Comparison of ENCODE assay signal across 24 mouse cellular contexts in the genomic region with DNA sequence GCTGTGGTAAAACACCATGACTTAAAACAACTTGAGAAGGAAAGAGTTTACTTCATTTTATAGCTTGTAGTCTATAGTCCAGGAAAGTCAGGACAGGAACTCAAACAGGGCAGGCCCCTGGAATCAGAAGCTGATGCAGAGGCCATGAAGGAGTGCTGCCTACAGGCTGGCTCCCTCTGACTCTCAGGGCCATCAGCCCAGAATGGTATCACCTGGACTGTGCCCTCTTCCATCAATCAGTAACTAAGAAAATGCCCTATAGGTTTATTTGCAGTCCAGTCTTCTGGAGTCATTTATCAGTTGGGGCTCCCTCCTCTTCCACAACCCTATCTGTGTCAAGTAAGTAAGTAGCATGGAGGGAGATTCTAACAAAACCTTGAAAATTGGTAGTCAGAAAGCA.
DNase-seq lines count a peak whose midpoint lies in the region; ATAC-seq and TF ChIP-seq lines count a peak whose summit lies in the region.
"Had no signal": no experiment of that assay in that cellular context is flagged by ENCODE, and none has a peak within 500 bp of the region (broad histone marks: within the 10 kb centered on the region; RNA-seq: fewer than 3 reads in every experiment).

No protein-coding gene starts in this region.

- DNase-seq in liver, embryonic 11.5 days (ENCODE audit: low spot score) = no peak
- no peak for DNase-seq in liver
- DNase-seq in cerebellum, postnatal 14 days = no peak
- no peak for DNase-seq in lung, postnatal 0 days (ENCODE audit: low spot score)
- DNase-seq in forebrain, postnatal 0 days = no peak
- DNase-seq: adrenal gland, adult 2 months; adrenal gland, postnatal 10 days; adrenal gland, postnatal 25 days; cerebellum, adult 11-12 months; cerebellum, adult 2 months; cerebellum, adult 9-10 months; cerebellum, postnatal 10 days; cerebellum, postnatal 36 days; embryo, embryonic 11 days had no signal

- no peak overlapping the region for H3K27ac ChIP-seq in liver, embryonic 11.5 days (ENCODE audit: low read depth, low read length)
- H3K27ac ChIP-seq in intestine, embryonic 15.5 days = no peak overlapping the region
- H3K27ac ChIP-seq in intestine, embryonic 16.5 days (ENCODE audit: low read length) = peak overlapping the region; percentile 54
- H3K27ac ChIP-seq in liver, embryonic 16.5 days (ENCODE audit: low read length) = no peak overlapping the region
- no peak overlapping the region for H3K27ac ChIP-seq in lung, postnatal 0 days (ENCODE audit: low read length)
- no peak overlapping the region for H3K27ac ChIP-seq in forebrain, postnatal 0 days (ENCODE audit: low read depth, low read length)
- H3K27ac ChIP-seq: embryonic facial prominence, embryonic 13.5 days; embryonic facial prominence, embryonic 15.5 days; forebrain, embryonic 10.5 days; forebrain, embryonic 12.5 days had no signal

- no peaks in the 10 kb centered on the region for H3K36me3 ChIP-seq in liver, embryonic 11.5 days (ENCODE audit: control insufficient read depth, insufficient read depth, low read length)
- no peaks in the 10 kb centered on the region for H3K36me3 ChIP-seq in intestine, embryonic 15.5 days
- H3K36me3 ChIP-seq in intestine, embryonic 16.5 days (ENCODE audit: control insufficient read depth, insufficient read depth, low read length) = no peaks in the 10 kb centered on the region
- H3K36me3 ChIP-seq in liver, embryonic 16.5 days (ENCODE audit: control insufficient read depth, insufficient read depth) = no peaks in the 10 kb centered on the region
- H3K36me3 ChIP-seq in lung, postnatal 0 days (ENCODE audit: insufficient read depth, low read length) = no peaks in the 10 kb centered on the region
- no peaks in the 10 kb centered on the region for H3K36me3 ChIP-seq in forebrain, postnatal 0 days (ENCODE audit: insufficient read depth)
- H3K36me3 ChIP-seq: embryonic facial prominence, embryonic 13.5 days; embryonic facial prominence, embryonic 15.5 days; forebrain, embryonic 10.5 days; forebrain, embryonic 12.5 days had no signal

- no peak for TF ChIP-seq CTCF in lung, postnatal 0 days (IDR thresholded peaks at IDR 0.05)
- TF ChIP-seq CTCF in forebrain, postnatal 0 days (IDR thresholded peaks at IDR 0.05; ENCODE audit: low read depth) = no peak

- 0 out of 2 replicates have a peak, but pooled peaks have one; percentile 34 for ATAC-seq in liver, embryonic 11.5 days (replicated peaks; ENCODE audit: low FRiP score)
- peak; percentile 98 for ATAC-seq in intestine, embryonic 15.5 days
- ATAC-seq in intestine, embryonic 16.5 days = peak; percentile 98
- ATAC-seq in liver, embryonic 16.5 days (ENCODE audit: low read depth) = peak; percentile 45; the same call in 1 of the 2 replicates
- no peak for ATAC-seq in lung, postnatal 0 days
- ATAC-seq in forebrain, postnatal 0 days = no peak
- ATAC-seq: forebrain, embryonic 14.5 days; forebrain, embryonic 16.5 days had no signal

- H3K9me3 ChIP-seq in liver, embryonic 11.5 days (ENCODE audit: control insufficient read depth, low read length) = no peaks in the 10 kb centered on the region
- H3K9me3 ChIP-seq in intestine, embryonic 15.5 days = no peaks in the 10 kb centered on the region
- no peaks in the 10 kb centered on the region for H3K9me3 ChIP-seq in intestine, embryonic 16.5 days (ENCODE audit: control insufficient read depth, low read length)
- H3K9me3 ChIP-seq in liver, embryonic 16.5 days (replicated peaks; ENCODE audit: control insufficient read depth, low read length) = no peaks in the 10 kb centered on the region
- H3K9me3 ChIP-seq in lung, postnatal 0 days (ENCODE audit: low read length) = no peaks in the 10 kb centered on the region
- no peaks in the 10 kb centered on the region for H3K9me3 ChIP-seq in forebrain, postnatal 0 days (ENCODE audit: low read length)
- H3K9me3 ChIP-seq: embryonic facial prominence, embryonic 13.5 days; embryonic facial prominence, embryonic 15.5 days; forebrain, embryonic 10.5 days; forebrain, embryonic 12.5 days had no signal

- TF ChIP-seq EP300 in lung, postnatal 0 days (IDR thresholded peaks at IDR 0.05) = no peak

- H3K4me2 ChIP-seq in liver, embryonic 11.5 days = no peak overlapping the region
- no peak overlapping the region for H3K4me2 ChIP-seq in intestine, embryonic 15.5 days (replicated peaks)
- no peak overlapping the region for H3K4me2 ChIP-seq in intestine, embryonic 16.5 days (ENCODE audit: low read depth, low read length)
- no peak overlapping the region for H3K4me2 ChIP-seq in liver, embryonic 16.5 days (ENCODE audit: low read depth, low read length)
- no peak overlapping the region for H3K4me2 ChIP-seq in lung, postnatal 0 days (replicated peaks; ENCODE audit: low read depth, low read length)
- no peak overlapping the region for H3K4me2 ChIP-seq in forebrain, postnatal 0 days (ENCODE audit: low read depth)
- H3K4me2 ChIP-seq: embryonic facial prominence, embryonic 13.5 days; embryonic facial prominence, embryonic 15.5 days; forebrain, embryonic 12.5 days had no signal

- no peaks in the 10 kb centered on the region for H3K4me1 ChIP-seq in liver, embryonic 11.5 days (replicated peaks; ENCODE audit: control insufficient read depth, insufficient read depth, low read length)
- H3K4me1 ChIP-seq in intestine, embryonic 15.5 days (replicated peaks) = no peaks in the 10 kb centered on the region
- no peaks in the 10 kb centered on the region for H3K4me1 ChIP-seq in intestine, embryonic 16.5 days (ENCODE audit: control insufficient read depth, insufficient read depth, low read length)
- H3K4me1 ChIP-seq in liver, embryonic 16.5 days (ENCODE audit: control insufficient read depth, low read depth, low read length) = no peaks in the 10 kb centered on the region
- H3K4me1 ChIP-seq in lung, postnatal 0 days (ENCODE audit: insufficient read depth, low read depth, low read length) = no peaks in the 10 kb centered on the region
- 0 out of 2 replicates have a peak, but pooled peaks cover 3% of the 10 kb centered on the region for H3K4me1 ChIP-seq in forebrain, postnatal 0 days (ENCODE audit: insufficient read depth)
- H3K4me1 ChIP-seq: embryonic facial prominence, embryonic 13.5 days; embryonic facial prominence, embryonic 15.5 days; forebrain, embryonic 10.5 days; forebrain, embryonic 12.5 days had no signal

- no peaks in the 10 kb centered on the region for H3K27me3 ChIP-seq in liver, embryonic 11.5 days (replicated peaks; ENCODE audit: control insufficient read depth, insufficient read depth, low read length)
- H3K27me3 ChIP-seq in intestine, embryonic 15.5 days (replicated peaks) = no peaks in the 10 kb centered on the region
- H3K27me3 ChIP-seq in intestine, embryonic 16.5 days (replicated peaks; ENCODE audit: control insufficient read depth, insufficient read depth, low read length) = no peaks in the 10 kb centered on the region
- H3K27me3 ChIP-seq in liver, embryonic 16.5 days (ENCODE audit: control insufficient read depth, insufficient read depth, low read depth, low read length) = no peaks in the 10 kb centered on the region
- H3K27me3 ChIP-seq in lung, postnatal 0 days (replicated peaks; ENCODE audit: insufficient read depth, low read length) = no peaks in the 10 kb centered on the region
- H3K27me3 ChIP-seq in forebrain, postnatal 0 days (ENCODE audit: insufficient read depth, low read length) = no peaks in the 10 kb centered on the region
- H3K27me3 ChIP-seq: embryonic facial prominence, embryonic 13.5 days; embryonic facial prominence, embryonic 15.5 days; forebrain, embryonic 12.5 days had no signal

- no peak overlapping the region for H3K4me3 ChIP-seq in liver, embryonic 11.5 days (ENCODE audit: low read depth, low read length)
- H3K4me3 ChIP-seq in intestine, embryonic 15.5 days (replicated peaks) = no peak overlapping the region
- H3K4me3 ChIP-seq in intestine, embryonic 16.5 days (ENCODE audit: low read length) = no peak overlapping the region
- no peak overlapping the region for H3K4me3 ChIP-seq in liver, embryonic 16.5 days (ENCODE audit: low read depth, low read length)
- H3K4me3 ChIP-seq in lung, postnatal 0 days (ENCODE audit: low read depth, low read length) = no peak overlapping the region
- H3K4me3 ChIP-seq in forebrain, postnatal 0 days (ENCODE audit: low read depth, low read length) = no peak overlapping the region
- H3K4me3 ChIP-seq: embryonic facial prominence, embryonic 13.5 days; embryonic facial prominence, embryonic 15.5 days; erythroblast, embryonic 14.5 days; forebrain, embryonic 10.5 days; forebrain, embryonic 12.5 days had no signal

- no peak overlapping the region for H3K9ac ChIP-seq in liver, embryonic 11.5 days (ENCODE audit: low read depth, low read length)
- no peak overlapping the region for H3K9ac ChIP-seq in intestine, embryonic 15.5 days
- H3K9ac ChIP-seq in intestine, embryonic 16.5 days (ENCODE audit: low read depth, low read length) = no peak overlapping the region
- no peak overlapping the region for H3K9ac ChIP-seq in liver, embryonic 16.5 days (ENCODE audit: low read depth, low read length)
- no peak overlapping the region for H3K9ac ChIP-seq in lung, postnatal 0 days (replicated peaks; ENCODE audit: low read depth)
- H3K9ac ChIP-seq in forebrain, postnatal 0 days = no peak overlapping the region
- H3K9ac ChIP-seq: embryonic facial prominence, embryonic 13.5 days; embryonic facial prominence, embryonic 15.5 days; forebrain, embryonic 12.5 days had no signal

Comparison
In these comparisons a context has a peak if more than half of its experiments do, and no peak if none do; other contexts are left out.
1. ATAC-seq: peak in liver, embryonic 11.5 days (single experiment), intestine, embryonic 15.5 days (single experiment), intestine, embryonic 16.5 days (single experiment) and liver, embryonic 16.5 days (single experiment); none in lung, postnatal 0 days (single experiment) and forebrain, postnatal 0 days (single experiment).